Mouse (Mus musculus) kidney, adult 11 months (tissue): ENCODE results near the gene Kcnh8.

ENCODE experiments used
- DNase-seq: peaks from one replicate; pipeline ENCODE4 v3.0.0; 2022

Gene Kcnh8

GRCm38 (mm10) chr17:52602093-52602780, at the start of gene Kcnh8:
Kcnh8 (plus strand) TSS chr17:52602709.
- no peak for DNase-seq

- no peak for DNase-seq
Observed at GRCm38 (mm10) chr17:52559961-52560720, 42.4 kb upstream of the Kcnh8 start.

- DNase-seq: no peak
Observed at GRCm38 (mm10) chr17:52565467-52566155, 36.9 kb upstream of the Kcnh8 start.

GRCm38 (mm10) chr17:52569584-52570270, 32.8 kb upstream of the Kcnh8 start:
- no peak for DNase-seq

GRCm38 (mm10) chr17:52572229-52572628, 30.3 kb upstream of the Kcnh8 start:
- DNase-seq: no peak

- no peak for DNase-seq
Observed at GRCm38 (mm10) chr17:52591503-52592194, 10.9 kb upstream of the Kcnh8 start.

GRCm38 (mm10) chr17:52599141-52599540, 3.4 kb upstream of the Kcnh8 start:
- peak; percentile 11 for DNase-seq

- DNase-seq: peak; percentile 3
Observed at GRCm38 (mm10) chr17:52600882-52601371, 1.6 kb upstream of the Kcnh8 start.

- no peak for DNase-seq
Observed at GRCm38 (mm10) chr17:52602781-52603170, 267 bp downstream of the Kcnh8 start.

GRCm38 (mm10) chr17:52603411-52603810, 902 bp downstream of the Kcnh8 start:
- no peak for DNase-seq

GRCm38 (mm10) chr17:52611382-52611781, 8.9 kb downstream of the Kcnh8 start:
- no peak for DNase-seq

- DNase-seq: no peak
Observed at GRCm38 (mm10) chr17:52649186-52649585, 46.7 kb downstream of the Kcnh8 start.

GRCm38 (mm10) chr17:52691988-52692387, 89.5 kb downstream of the Kcnh8 start:
- no peak for DNase-seq

- DNase-seq: no peak
Observed at GRCm38 (mm10) chr17:52701944-52702343, 99.4 kb downstream of the Kcnh8 start.

- peak; percentile 56 for DNase-seq
Observed at GRCm38 (mm10) chr17:52712319-52712718, 109.8 kb downstream of the Kcnh8 start.

- no peak for DNase-seq
Observed at GRCm38 (mm10) chr17:52722214-52722613, 119.7 kb downstream of the Kcnh8 start.

GRCm38 (mm10) chr17:52728806-52729205, 126.3 kb downstream of the Kcnh8 start:
- no peak for DNase-seq

GRCm38 (mm10) chr17:52738436-52738835, 135.9 kb downstream of the Kcnh8 start:
- no peak for DNase-seq

GRCm38 (mm10) chr17:52788151-52788550, 185.6 kb downstream of the Kcnh8 start:
- peak; percentile 65 for DNase-seq

GRCm38 (mm10) chr17:52804463-52804862, 202.0 kb downstream of the Kcnh8 start:
- DNase-seq: no peak

GRCm38 (mm10) chr17:52810773-52811172, 208.3 kb downstream of the Kcnh8 start:
- DNase-seq: peak; percentile 3

- no peak for DNase-seq
Observed at GRCm38 (mm10) chr17:52819007-52819406, 216.5 kb downstream of the Kcnh8 start.
